In the genomic region with DNA sequence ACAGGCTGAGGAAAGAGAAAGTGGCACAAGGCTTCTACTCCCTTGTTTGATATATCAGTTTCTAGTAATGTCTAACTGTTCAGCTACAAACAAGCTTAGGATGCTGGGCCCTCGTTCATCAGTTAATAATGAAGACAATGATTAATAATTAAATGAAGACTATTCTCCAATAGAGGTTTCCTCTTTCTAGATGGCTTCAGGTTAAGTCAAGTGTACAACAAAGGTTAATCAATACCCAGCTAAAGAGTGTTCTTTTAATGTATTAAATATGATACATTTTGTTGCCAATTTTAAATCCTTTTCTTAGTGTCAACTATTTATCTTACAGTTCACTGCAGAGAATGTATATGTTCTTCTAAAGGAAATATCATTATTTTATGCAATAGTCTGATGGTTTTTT, we compare ENCODE assay signal across 18 mouse cellular contexts. TPM values are rescaled to one million over a fixed set of nuclear protein-coding genes. Genes with fewer than 3 reads are reported as not detected.
"Had no signal": no experiment of that assay in that cellular context is flagged by ENCODE, and none has a peak within 500 bp of the region (broad histone marks: within the 10 kb centered on the region; RNA-seq: fewer than 3 reads in every experiment).

A gene (minus strand): TSS at position 101 of the 400 bp plus-strand sequence.

RNA-seq across cellular contexts. Expression of the gene that starts here (rescaled TPM):
- polyA plus RNA-seq: heart, embryonic 11.5 days; heart, embryonic 12.5 days; heart, embryonic 13.5 days; heart, embryonic 14.5 days; heart, embryonic 15.5 days; heart, embryonic 16.5 days; heart, postnatal 0 days; hindbrain, embryonic 10.5 days; hindbrain, embryonic 11.5 days; hindbrain, embryonic 12.5 days; hindbrain, embryonic 15.5 days; hindbrain, postnatal 0 days; inflammation-experienced regulatory T-cells, adult 6 months; intestine, embryonic 14.5 days; intestine, embryonic 15.5 days; intestine, embryonic 16.5 days; intestine, postnatal 0 days; large intestine, adult 2 months had no signal
